Mouse (Mus musculus): ENCODE data around the gene Igf2bp1.

Gene Igf2bp1

DNA sequence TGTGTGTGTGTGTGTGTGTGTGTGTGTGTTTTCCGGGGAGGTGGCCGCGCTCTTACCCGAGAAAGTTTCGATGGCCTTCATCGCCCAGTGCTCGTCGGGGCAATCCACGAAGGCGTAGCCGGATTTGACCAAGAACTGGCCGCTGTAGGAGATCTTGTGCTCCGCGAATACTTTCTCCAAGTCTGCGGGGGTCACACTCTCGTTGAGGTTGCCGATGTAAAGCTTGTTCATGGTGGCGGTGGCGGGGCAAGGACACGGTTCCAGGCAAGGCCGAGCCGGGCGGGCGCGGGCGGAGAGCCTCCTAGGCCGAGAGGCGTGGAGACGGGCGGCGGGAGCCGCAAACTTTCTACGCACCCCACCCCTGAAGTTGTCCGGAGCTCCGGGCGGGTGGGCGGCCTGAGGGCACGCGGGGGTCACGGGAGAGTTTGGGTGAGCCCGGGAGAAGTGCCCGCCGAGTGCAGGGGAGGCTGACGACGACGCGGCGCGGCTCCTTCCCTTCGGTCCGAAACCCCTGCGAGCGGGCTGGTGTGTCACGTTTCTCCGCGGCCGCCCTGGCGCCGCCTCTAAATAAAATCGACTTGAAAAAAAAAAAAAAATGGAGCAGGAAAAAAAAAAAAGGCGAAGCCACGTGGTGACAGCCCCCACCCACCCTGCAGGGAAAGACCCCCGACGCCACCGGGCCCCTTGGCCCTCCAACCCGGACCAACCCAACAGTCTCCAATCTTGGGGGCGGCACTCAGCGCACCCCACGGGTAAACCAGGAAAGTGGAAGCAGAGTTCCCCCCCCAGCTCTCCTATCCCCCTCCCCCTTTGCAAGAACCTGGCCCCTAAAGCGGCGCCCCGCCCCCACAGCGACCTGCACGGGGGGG lies at the start of gene Igf2bp1:
Gene Igf2bp1, minus strand, starts transcription at position 538 of the 869 bp plus-strand sequence.
- in situ Hi-C loops (cut with MboI): no loop called here

DNA sequence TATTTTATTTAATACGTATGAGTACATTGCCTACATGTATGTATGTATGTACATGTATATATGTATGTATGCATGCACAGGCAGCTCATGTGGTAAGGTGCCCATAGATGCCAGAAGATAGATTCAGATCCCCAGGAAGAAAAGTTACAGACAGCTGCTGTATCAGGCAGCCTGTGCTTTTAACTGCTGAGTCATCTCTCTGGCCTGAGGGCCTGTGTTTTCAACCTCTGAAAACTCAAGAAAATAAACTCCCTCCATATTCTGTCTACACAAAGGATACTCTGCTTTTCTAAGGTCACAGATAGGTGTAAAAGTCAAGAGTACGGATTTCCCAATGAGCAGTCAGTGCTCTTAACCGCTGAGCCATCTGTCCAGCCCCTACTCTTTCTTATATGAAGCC lies 45.1 kb upstream of the Igf2bp1 start:
- in situ Hi-C loops (cut with MboI): no loop called here

DNA sequence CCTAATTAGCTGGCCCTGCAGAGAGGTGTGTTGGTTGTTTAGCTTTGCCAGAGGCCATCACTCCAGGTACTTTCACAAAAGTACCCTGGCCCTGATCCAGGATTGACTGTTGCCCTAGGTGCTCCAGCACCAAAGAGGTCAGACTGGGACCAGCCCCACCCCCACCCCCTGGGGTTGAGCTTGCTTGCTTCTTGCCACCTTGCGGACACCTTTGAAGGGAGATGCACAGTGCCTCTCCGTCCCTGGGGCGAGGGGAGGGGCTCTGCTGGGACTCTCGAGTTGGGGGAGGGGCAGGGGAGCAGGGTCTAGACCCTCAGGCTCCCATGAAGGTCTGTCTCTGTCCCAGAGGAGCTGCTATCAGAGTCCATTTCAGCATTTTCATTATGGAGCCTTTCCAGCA lies 44.2 kb upstream of the Igf2bp1 start:
- in situ Hi-C loops (cut with MboI): no loop called here

DNA sequence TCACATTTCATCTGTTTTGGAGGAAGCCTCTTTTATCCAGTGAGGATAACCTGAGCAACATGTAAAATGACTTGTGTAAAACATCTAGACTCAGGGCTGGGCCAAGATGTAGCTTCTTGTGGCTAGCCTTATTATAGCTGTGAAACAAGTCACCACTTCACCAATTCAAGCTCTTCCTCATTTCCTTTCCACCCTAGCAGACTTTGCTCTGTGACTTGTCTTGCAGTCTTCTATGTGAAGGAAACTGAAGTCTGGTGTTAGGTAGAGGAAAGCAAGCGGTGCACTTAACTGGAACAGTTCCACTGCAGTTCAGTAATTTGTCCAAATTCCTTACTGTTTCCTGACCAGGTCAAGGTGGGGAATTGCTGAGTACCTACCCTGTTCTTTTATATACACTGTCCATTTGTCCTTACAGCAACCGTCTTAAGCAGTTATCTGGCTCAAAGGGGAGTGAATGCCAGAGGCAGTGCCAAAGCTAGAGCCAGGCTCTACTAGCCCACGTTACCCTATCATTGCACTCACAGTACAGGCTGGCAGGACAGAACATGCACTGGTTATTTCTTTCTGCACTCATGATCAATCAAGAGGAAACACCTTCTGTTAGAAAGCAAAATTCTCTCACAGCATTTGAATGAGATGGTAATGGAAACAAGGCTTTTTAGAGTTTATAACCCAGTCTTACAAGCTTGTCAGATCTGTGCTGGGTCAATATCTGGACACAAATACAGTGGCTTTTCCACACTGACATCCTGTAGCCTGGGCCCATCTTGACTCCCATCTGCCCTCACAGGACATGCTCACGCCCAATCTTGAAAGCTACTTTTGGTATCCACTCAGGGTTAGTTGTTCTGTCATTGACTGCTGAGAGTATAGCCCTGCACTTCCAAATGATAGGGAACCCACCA lies 42.0 kb upstream of the Igf2bp1 start:
- in situ Hi-C loops (cut with MboI): no loop called here

DNA sequence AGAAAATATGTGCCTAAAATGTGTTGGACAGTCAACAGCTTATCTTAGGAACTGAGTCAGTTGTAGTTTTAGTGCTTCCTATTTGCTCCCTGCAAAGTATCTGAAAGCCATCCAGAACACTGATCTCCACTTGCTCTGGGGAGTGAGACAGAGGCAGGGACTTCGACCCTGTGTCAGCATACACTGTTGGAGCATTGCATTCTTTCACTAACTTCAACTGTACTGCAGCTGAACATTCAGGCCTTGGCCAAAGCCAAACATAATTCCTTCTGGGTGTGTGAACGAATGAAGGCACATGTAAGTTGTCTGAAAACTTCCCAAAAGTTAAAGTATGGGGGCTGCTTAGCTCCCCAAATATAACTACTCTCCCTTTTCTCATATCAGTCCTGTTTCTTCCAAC lies 41.1 kb upstream of the Igf2bp1 start:
- in situ Hi-C loops (cut with MboI): no loop called here

DNA sequence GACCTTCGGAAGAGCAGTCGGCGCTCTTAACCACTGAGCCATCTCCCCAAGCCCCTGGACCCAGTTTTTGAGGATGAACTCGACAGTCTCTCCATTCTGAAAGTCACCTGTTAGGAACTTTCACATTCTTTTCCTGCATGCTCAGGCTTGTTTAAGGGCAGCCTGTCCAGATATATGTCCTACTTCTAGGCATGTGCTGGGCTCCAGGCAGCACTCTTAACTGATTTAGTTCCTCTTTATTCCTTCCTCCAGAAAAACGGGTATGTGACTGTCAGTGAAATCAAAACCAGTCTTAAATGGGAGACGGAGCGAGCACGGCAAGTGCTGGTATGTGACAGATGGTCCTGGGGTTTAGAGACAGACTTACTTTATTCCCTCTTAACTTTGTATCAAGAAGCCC lies 40.3 kb upstream of the Igf2bp1 start:
- in situ Hi-C loops (cut with MboI): no loop called here

DNA sequence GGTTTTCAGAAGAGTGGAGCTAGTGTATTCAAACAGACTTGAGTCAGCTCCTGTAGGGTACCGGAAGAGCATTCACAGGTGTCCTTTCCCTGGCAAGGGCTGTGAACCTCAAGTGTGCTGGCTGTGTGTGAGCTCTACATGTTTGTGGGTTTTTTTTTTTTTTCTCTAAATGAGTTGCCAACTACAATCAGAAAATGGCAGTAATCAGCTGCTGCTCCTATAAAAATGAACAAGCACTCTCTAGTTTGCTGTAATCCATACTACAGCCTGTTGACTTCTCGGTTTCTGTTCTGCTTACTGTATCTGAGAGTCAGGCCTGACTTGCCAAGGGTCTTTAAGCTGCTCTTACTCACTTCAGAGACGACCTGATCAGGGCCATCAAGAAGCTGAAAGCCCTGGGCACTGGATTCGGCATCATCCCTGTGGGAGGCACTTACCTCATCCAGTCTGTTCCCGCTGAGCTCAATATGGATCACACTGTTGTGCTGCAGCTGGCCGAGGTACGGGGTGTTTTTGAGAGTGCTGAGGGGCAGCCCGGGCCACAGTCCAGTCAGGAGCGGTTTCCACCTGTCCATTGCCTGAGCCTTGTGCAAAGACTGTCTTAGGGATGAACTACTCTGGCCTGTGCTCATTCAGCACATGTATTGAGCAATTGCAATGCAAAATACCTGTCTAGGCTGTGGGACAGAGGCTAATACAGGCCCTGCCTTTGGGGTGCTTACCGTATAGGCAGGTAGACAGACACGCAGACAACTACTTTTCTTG lies 39.2 kb upstream of the Igf2bp1 start:
- in situ Hi-C loops (cut with MboI): no loop called here

DNA sequence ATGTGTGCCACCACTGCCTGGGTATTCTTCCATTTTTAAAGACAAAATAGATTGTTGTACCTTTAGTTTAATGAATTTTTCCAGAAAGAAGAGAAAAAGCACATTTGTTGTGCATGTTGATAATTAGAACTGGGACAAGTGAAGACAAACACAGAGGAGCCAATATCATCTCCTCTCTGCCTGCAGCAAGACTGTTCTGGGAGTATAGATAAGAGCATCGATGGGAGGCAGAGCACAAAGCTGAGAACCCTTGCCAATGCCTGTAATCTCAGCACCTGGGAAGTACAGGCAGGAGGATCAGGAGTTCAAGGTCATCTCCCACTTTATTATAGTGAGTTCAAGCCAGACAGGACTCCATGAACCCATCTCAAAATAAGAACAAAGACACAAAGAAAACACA lies 32.8 kb upstream of the Igf2bp1 start:
- in situ Hi-C loops (cut with MboI): no loop called here

DNA sequence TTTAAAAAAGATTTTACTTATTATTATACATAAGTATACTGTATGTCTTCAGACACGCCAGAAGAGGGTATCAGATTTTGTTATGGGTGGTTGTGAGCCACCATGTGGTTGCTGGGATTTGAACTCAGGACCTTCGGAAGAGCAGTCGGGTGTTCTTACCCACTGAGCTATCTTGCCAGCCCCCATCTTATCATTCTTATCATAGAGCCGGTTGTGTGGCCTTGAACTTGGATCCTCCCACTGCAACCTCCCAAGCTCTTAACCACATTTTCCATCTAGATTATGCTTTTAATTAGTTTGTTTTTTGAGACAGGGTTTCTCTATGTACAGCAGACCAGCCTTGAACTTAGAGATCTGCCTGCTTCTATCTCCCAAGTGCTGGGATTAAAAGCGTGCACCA lies 31.8 kb upstream of the Igf2bp1 start:
- in situ Hi-C loops (cut with MboI): no loop called here

DNA sequence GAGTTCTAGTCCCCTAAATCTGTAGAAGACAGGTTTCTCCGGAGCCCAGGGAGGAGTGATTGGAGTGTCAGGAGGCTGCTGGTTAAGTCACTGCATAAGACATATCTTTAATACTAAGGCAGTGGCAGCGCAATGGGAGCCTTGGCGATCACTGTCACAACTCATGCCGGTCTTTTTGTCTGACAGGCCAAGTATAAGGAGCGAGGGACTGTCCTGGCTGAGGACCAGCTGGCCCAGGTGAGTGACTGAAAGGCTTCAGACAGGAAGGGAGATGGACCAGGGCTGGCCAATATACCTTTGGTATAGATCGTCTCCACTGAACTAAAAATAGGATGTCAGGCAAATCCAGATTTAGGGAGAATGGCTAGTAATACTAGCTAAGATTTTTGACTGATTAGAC lies 29.4 kb upstream of the Igf2bp1 start:
- in situ Hi-C loops (cut with MboI): no loop called here

DNA sequence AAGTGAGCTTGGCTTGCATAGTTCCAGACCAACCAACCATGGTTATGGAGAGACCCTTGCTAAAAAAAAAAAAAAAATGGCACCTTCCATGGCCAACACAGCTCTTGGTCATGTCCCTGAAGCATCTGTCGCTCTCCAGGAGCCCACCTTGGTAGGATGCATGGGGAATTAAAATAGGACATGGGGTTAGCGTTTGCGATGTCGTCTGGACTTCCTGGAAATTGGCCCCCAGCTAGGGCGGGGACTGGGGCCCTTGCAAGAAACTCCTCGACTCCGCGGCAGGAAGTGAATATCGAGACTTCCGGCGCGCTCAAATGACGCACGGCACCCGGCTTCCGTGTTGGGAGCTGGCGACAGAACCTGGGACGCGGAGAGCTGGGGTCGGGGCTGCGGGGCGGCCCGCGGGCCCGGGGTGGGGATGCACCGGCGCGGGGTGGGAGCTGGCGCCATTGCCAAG lies 28.9 kb upstream of the Igf2bp1 start, which contains the start of gene Snf8:
Gene Snf8, plus strand, starts transcription at position 290 of the 457 bp plus-strand sequence.
- in situ Hi-C loops (cut with MboI): no loop called here

DNA sequence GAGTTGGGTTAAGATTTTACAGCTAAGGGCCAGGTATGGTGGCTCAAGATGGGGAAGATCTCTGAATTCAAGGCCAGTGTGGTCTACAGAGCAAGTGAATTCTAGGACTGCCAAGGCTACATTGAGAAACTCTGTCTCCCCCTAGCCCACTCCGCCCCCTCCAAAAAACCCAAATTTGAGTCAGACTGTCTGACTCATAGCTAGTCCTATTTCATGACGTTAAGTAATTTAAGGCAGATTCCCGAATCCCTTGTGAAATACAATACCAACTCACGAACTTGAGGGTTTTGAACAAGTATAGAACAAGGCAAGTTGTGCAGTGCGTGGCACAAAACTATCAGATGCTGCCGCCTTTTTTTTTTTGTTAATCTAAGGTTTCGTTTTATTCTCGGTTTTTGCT lies 28.4 kb upstream of the Igf2bp1 start:
- in situ Hi-C loops (cut with MboI): no loop called here

DNA sequence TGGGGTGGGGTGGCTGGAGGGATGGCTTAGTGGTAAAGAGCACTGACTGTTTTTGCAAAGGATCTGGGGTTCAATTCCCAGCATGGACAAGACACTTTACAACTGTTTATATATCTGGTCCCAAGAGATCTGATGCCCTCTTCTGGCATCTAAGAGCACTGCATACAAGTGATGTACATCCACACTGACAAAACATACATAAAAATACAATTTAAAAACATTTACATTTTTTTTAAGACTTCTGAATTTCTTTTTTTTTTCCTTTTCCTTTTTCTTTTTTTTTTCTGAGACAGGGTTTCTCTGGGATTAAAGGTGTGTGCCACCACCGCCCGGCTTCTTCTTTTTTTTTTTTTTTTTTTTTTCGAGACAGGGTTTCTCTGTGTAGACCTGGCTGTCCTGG lies 27.5 kb upstream of the Igf2bp1 start:
- in situ Hi-C loops (cut with MboI): no loop called here

DNA sequence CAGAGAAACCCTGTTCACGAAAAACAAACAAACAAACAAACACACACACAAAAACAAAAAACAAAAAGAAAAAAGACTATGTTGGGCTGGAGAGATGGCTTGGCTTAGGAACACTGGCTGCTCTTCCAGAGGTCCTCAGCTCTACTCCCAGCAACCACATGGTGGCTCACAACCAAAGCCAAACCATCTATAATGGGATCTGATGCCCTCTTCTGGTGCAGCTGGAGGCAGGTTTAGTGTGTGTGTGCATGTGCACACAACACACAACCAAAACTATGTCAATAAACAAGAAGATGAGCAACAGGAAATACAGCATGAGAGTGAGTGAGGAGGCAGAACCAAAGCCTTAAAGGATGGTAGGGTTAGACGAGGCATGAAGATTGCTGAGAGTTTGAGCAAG lies 26.0 kb upstream of the Igf2bp1 start:
- in situ Hi-C loops (cut with MboI): no loop called here

DNA sequence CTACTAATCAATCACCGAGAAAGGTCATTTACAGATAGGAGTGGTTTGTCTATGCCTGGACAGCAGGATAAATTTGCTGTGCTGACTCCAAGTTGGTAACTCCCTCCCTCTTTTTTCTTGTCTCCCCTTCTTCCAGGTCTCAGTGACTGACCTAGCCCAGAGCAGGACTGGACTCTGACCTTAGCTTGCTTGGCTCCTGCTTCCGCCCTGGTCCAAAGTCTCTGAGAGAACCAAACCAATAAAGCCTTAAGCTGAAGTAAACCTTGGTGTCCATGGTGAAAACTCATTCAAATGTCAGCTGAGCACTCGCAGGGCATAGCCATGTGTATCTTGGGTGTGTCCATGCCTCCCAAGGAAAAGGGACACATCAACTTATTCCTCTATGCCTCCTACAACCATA lies 24.8 kb upstream of the Igf2bp1 start:
- in situ Hi-C loops (cut with MboI): no loop called here

DNA sequence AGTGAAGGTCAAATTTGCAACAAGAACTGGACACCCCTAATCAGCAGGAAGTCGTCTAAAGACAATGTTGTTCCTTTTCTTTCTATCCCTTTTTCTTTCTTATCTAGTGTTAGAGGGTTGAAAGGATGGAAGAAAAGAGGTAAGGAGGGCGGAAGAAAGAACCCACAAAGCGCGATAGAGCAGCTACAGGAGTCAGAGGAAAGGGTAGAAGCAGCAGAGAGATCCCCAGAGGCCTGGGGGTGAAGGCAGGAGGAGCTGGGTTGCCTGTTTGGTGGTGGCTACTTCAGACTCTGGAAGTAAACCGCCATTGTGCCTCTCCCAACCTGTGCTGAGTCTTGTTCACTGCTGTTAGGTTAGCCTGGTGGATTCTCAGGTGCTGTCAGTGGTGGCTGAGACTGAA lies 22.4 kb upstream of the Igf2bp1 start:
- in situ Hi-C loops (cut with MboI): no loop called here

DNA sequence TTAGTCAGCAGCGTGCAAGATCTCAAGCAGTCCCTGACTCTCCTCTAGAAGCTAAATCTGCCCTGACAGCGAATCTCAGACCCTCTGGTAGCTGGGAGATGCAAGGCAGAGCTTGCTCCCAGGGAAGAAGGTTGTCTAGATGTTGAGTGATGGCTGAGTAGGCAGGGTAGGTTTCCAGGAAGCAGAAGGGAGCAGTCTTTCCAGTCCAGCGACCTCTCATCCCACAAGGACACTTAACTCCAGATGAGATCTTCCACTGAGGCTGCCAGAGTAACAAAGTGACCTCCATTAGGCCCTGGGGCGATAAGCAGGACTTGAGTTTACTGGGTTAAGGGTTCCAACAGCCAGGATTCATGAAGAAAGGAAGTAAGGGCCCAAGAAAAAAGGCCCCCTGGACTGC lies 14.9 kb upstream of the Igf2bp1 start:
- in situ Hi-C loops (cut with MboI): no loop called here

DNA sequence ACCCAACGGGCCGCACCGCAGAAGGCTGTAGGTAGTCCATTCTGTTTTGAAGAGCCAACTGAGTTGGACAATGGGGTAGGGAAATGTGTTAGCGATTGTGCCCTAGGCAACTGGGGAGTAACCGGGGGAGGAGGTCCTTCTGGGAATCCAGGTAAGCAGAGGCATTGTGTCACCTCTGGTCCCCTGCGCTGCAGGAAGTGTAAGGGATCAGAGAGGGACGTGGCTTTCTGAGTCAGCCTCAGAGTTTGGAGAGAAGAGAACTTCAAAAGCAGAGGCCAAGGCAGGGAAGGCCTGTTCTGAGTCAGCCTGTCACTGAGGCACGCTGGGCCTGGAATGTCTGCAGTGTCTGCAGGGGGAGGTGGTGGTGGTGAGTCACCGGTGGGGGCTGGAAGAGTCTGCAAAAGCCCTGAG lies 12.2 kb upstream of the Igf2bp1 start:
- in situ Hi-C loops (cut with MboI): no loop called here

DNA sequence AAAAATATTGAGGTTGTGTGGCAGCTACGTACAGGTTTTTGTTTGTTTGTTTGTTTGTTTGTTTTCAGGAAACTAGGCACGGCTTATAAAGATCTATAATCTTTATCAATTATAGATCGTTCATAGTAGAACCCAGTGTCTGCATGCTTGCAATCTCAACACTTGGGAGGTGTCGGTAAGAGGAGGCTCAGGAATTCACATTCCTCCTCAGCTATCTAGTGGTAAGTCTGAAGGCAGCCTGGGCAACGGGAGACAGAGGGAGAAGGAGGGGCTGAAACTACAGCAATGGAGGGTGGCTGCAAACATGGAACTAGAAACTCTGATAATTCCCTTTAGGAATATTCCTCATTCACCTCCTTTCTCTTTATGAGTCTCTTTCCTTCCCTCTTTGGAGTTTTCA lies 9.7 kb upstream of the Igf2bp1 start:
- in situ Hi-C loops (cut with MboI): no loop called here

DNA sequence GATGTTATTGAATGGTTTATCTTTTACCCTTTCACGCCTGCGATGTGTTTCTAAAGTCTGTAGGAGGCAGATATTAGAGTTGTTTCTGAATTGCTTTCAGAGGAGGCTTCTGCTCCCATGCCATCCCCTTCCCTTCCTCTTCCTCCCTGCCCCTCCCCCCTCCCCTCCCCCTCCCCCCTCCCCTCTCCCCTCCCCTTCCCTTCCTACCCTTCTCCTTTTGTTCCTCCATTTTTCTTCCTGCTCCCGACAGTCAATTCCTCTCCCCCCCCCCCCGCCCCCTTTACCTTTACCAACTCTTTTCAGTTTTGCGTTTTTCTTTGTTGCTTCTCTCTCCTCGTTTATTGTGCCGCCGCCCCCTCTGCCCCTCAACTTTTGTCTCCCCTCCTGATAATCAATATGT lies 6.2 kb upstream of the Igf2bp1 start:
- in situ Hi-C loops (cut with MboI): no loop called here

DNA sequence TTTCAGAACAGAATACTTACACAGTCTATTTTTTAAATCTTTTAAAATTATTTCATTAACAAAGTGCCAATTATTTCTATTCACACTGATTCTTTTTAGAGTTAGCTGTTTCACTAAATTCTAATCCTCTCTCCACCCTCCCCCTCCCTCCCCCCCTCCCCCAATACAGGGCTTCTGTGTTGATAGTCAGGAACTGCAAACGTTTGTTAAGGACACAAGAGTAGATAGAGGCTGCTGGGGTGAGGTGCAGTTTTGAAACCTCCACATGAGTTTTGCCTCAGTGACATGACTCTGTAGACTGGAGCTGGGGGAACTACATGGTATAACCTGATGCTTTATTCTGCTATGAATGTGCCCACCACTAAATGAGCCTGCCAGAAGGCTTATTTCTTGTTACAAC lies 3.1 kb upstream of the Igf2bp1 start:
- in situ Hi-C loops (cut with MboI): no loop called here

Measured in mature B cell (primary cell).